In the genomic region with DNA sequence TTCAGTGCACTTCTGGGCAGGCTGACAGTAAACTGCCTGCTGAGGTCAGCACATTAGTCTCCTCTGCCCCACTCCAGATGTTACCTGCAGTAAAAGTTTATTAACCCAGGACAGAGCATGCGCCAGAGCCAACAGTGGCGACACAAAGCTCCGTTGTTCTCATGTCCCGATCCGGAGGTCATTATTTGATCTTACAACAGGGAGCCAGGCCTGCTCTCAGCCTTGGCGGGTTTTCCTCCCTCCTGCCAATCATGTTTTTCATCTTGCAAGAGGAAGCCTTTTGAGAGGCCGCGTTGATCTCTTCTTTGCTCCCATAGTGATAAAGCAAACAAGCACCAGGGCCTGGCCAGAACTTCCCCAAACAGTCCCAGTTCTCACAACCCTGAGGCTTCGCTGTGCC, we compare ENCODE assay signal across 9 mouse cellular contexts.
DNase-seq lines count a peak whose midpoint lies in the region; ATAC-seq and TF ChIP-seq lines count a peak whose summit lies in the region.
"Had no signal": no experiment of that assay in that cellular context is flagged by ENCODE, and none has a peak within 500 bp of the region (broad histone marks: within the 10 kb centered on the region; RNA-seq: fewer than 3 reads in every experiment).

No protein-coding gene starts in this region.

- WGBS in intestine, embryonic 14.5 days: 25% methylated on average over 9 of the region's 9 CpGs

- H3K9me3 ChIP-seq in intestine, embryonic 14.5 days (ENCODE audit: control insufficient read depth, low read length): no peaks in the 10 kb centered on the region

- no peak overlapping the region for H3K4me2 ChIP-seq in intestine, embryonic 14.5 days (ENCODE audit: low read length)

- H3K9ac ChIP-seq in intestine, embryonic 14.5 days (ENCODE audit: low read length): no peak overlapping the region

- no peaks in the 10 kb centered on the region for H3K36me3 ChIP-seq in intestine, embryonic 14.5 days (ENCODE audit: control insufficient read depth, insufficient read depth, low read length)

- peak; percentile 38 for DNase-seq in gastrocnemius, adult 2 months
- no peak for DNase-seq in gastrocnemius, postnatal 25 days
- DNase-seq in urinary bladder, postnatal 14 days (ENCODE audit: low spot score): peak; percentile 7
- no peak for DNase-seq in urinary bladder, postnatal 25 days (ENCODE audit: low spot score)
- peak; percentile 68 for DNase-seq in intestine, embryonic 14.5 days (ENCODE audit: low spot score)
- DNase-seq in neural tube, embryonic 10.5 days (ENCODE audit: extremely low spot score, low spot score): peak; percentile 41
- DNase-seq in thymus, postnatal 0 days (ENCODE audit: low spot score): no peak
- DNase-seq in thymus, postnatal 14 days: no peak

- H3K4me1 ChIP-seq in intestine, embryonic 14.5 days (replicated peaks; ENCODE audit: control insufficient read depth, insufficient read depth, low read length): peaks cover 9% of the 10 kb centered on the region; the same call in 1 of the 2 replicates

- no peak overlapping the region; the same call in 1 of the 2 replicates for H3K4me3 ChIP-seq in gastrocnemius, adult 2 months
- H3K4me3 ChIP-seq in intestine, embryonic 14.5 days (ENCODE audit: low read depth, low read length): no peak overlapping the region
- H3K4me3 ChIP-seq: left cerebral cortex, adult 2 months had no signal

- peak overlapping the region; percentile 60 for H3K27ac ChIP-seq in gastrocnemius, adult 2 months
- peak overlapping the region; percentile 20; the same call in 1 of the 2 replicates for H3K27ac ChIP-seq in intestine, embryonic 14.5 days (ENCODE audit: low read depth)
- H3K27ac ChIP-seq: left cerebral cortex, adult 2 months had no signal

- intact Hi-C loops in gastrocnemius, adult 2 months (cut with DNase I): no loop called here

- H3K27me3 ChIP-seq in intestine, embryonic 14.5 days (replicated peaks; ENCODE audit: control insufficient read depth, insufficient read depth, low read length): no peaks in the 10 kb centered on the region

- TF ChIP-seq CTCF in gastrocnemius, adult 2 months (IDR thresholded peaks at IDR 0.05): no peak

- peak; percentile 68 for ATAC-seq in intestine, embryonic 14.5 days (replicated peaks; ENCODE audit: low FRiP score, low TSS enrichment, low read depth)

Comparison
In these comparisons a context has a peak if more than half of its experiments do, and no peak if none do; other contexts are left out.
1. DNase-seq: peak in gastrocnemius, adult 2 months (single experiment), urinary bladder, postnatal 14 days (single experiment), intestine, embryonic 14.5 days (single experiment) and neural tube, embryonic 10.5 days (single experiment); none in gastrocnemius, postnatal 25 days (single experiment), urinary bladder, postnatal 25 days (single experiment), thymus, postnatal 0 days (single experiment) and thymus, postnatal 14 days (single experiment).